Comparison of ENCODE assay signal across 7 mouse cellular contexts in the genomic region with DNA sequence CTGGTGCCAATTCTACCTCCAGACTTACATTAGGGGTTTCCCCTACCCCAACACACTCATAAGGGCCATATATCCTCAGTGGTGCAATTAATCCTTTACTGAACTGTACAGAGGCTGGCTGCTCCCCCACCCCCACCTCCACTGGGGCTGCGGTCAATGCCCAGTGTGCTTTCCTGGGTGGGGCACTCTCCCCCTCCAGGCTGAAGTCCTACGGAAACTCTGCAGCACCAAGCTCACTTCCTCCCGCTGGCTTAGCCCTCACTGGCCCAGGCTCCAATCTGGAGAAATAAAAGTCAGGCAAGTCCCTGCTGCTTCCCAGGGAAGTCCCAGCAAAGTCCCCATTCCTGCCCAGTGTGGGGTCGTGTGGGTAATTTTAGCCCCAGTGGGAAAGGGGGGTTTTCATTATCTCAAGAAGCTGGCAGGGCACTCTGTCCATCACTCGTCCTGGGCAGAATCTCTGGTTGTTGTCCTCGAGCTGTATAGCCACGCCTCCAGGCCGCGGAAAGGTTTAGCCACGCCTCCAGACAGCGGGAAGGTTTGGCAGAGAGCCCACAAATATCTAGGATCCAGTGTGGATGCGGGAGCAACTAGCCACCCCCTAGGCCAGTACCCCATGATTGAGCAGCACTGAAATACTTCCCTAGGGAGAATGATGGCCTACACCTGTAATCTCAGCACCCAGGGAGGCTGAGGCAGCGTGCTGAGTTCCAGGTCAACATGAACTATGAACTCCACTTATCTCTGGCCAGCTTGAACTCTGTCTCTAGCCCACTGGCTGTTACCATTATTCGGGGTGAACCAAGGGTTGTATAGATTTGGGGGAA. TPM values are rescaled to one million over a fixed set of nuclear protein-coding genes. Genes with fewer than 3 reads are reported as not detected.
DNase-seq lines count a peak whose midpoint lies in the region; ATAC-seq lines count a peak whose summit lies in the region.

No protein-coding gene starts in this region.

- no peak overlapping the region for H3K9ac ChIP-seq in midbrain, embryonic 13.5 days (replicated peaks)

- WGBS in limb, embryonic 10.5 days, result 16% methylated on average over 14 of the region's 14 CpGs
- WGBS in midbrain, embryonic 13.5 days, result 15% methylated on average over 14 of the region's 14 CpGs

- peak; percentile 63 for ATAC-seq in midbrain, embryonic 13.5 days

- H3K4me2 ChIP-seq in midbrain, embryonic 13.5 days (replicated peaks), result peak overlapping the region; percentile 37

- peak; percentile 57 for DNase-seq in MN1 (ENCODE audit: low spot score)
- peak; percentile 45 for DNase-seq in embryo, embryonic 9.5 days (ENCODE audit: extremely low spot score)
- peak; percentile 33 for DNase-seq in heart, postnatal 25 days (ENCODE audit: low spot score)
- DNase-seq in limb, embryonic 10.5 days (ENCODE audit: low spot score), result peak; percentile 51
- no peak for DNase-seq in left cerebral cortex, postnatal 14 days (ENCODE audit: low spot score in 2 of 2)
- DNase-seq in ovary, postnatal 10 days (ENCODE audit: low spot score), result no peak

- H3K27me3 ChIP-seq in limb, embryonic 10.5 days (ENCODE audit: low read depth, poor library complexity, severe bottlenecking), result no peaks in the 10 kb centered on the region
- H3K27me3 ChIP-seq in midbrain, embryonic 13.5 days, result no peaks in the 10 kb centered on the region

- H3K4me3 ChIP-seq in limb, embryonic 10.5 days, result peak overlapping the region; percentile 34
- H3K4me3 ChIP-seq in midbrain, embryonic 13.5 days (replicated peaks), result no peak overlapping the region

- intact Hi-C loops in heart, postnatal 25 days (cut with DNase I), result no loop called here
- intact Hi-C loops in left cerebral cortex, postnatal 14 days (cut with DNase I), result no loop called here

- H3K27ac ChIP-seq in limb, embryonic 10.5 days, result peak overlapping the region; percentile 63
- H3K27ac ChIP-seq in midbrain, embryonic 13.5 days, result no peak overlapping the region

- H3K36me3 ChIP-seq in limb, embryonic 10.5 days, result no peaks in the 10 kb centered on the region
- H3K36me3 ChIP-seq in midbrain, embryonic 13.5 days, result no peaks in the 10 kb centered on the region

- H3K9me3 ChIP-seq in limb, embryonic 10.5 days (replicated peaks), result no peaks in the 10 kb centered on the region
- no peaks in the 10 kb centered on the region for H3K9me3 ChIP-seq in midbrain, embryonic 13.5 days

- peaks cover 36% of the 10 kb centered on the region for H3K4me1 ChIP-seq in limb, embryonic 10.5 days
- H3K4me1 ChIP-seq in midbrain, embryonic 13.5 days (replicated peaks), result peaks cover 12% of the 10 kb centered on the region

RNA-seq across cellular contexts. Expression of a gene that starts 34.4 kb away (rescaled TPM):
- total RNA-seq in heart, postnatal 25 days (2021), result 100 to 1,000 TPM; 500 to 510 TPM
- 19.9 and 20.3 TPM in 2 replicates for polyA plus RNA-seq in limb, embryonic 10.5 days (2016; fragmentation: Nextera tagmentation; extraction: Ambion mirVana)
- polyA plus RNA-seq in midbrain, embryonic 13.5 days (2015; fragmentation: Nextera tagmentation; extraction: Ambion mirVana), result 20.3 and 22.7 TPM in 2 replicates
- total RNA-seq in left cerebral cortex, postnatal 14 days (2021), result 100 to 1,000 TPM; 109 to 115 TPM

RNA-seq across cellular contexts. Expression of a gene that starts 49.8 kb away (rescaled TPM):
- 1 to 10 TPM; 8.4 to 9.3 TPM for total RNA-seq in heart, postnatal 25 days (2021)
- 35.0 and 38.6 TPM in 2 replicates for polyA plus RNA-seq in limb, embryonic 10.5 days (2016; fragmentation: Nextera tagmentation; extraction: Ambion mirVana)
- 16.8 and 18.1 TPM in 2 replicates for polyA plus RNA-seq in midbrain, embryonic 13.5 days (2015; fragmentation: Nextera tagmentation; extraction: Ambion mirVana)
- 10 to 100 TPM; 16.4 to 17.3 TPM for total RNA-seq in left cerebral cortex, postnatal 14 days (2021)

Comparison
In these comparisons a context has a peak if more than half of its experiments do, and no peak if none do; other contexts are left out.
1. DNase-seq: peak in MN1 (single experiment), embryo, embryonic 9.5 days (single experiment), heart, postnatal 25 days (single experiment) and limb, embryonic 10.5 days (single experiment); none in left cerebral cortex, postnatal 14 days (0 of 2) and ovary, postnatal 10 days (single experiment).
2. RNA of a gene that starts 34.4 kb away (total RNA-seq): 500 to 510 TPM in heart, postnatal 25 days; 109 to 115 TPM in left cerebral cortex, postnatal 14 days; every median in the first group is over 4 times any median in the second.